Mouse (Mus musculus) liver, embryonic 12.5 days (tissue): ENCODE data around the gene Kif26b. TPM values are rescaled to one million over a fixed set of nuclear protein-coding genes. Genes with fewer than 3 reads are reported as not detected.

Experiments
- ATAC-seq: fragments of 200-750 bp; cut with Nextera tagmentation; 2 replicates; pipeline ENCODE4 v1.8.0; 2017; ENCODE audit warnings: moderate number of reproducible peaks, mild to moderate bottlenecking, moderate library complexity
- H3K27ac ChIP-seq: fragments of 300-500 bp; sonication (generic); 2 replicates; pipeline ENCODE4 v1.5.1; 2016; ENCODE audit warnings: mild to moderate bottlenecking
- H3K27me3 ChIP-seq: fragments of 300-500 bp; sonication (generic); replicated peaks from 2 replicates; pipeline ENCODE4 v1.6.1; 2016; ENCODE audit warnings: mild to moderate bottlenecking, moderate library complexity
- H3K36me3 ChIP-seq: fragments of 300-500 bp; sonication (generic); 2 replicates; pipeline ENCODE4 v1.6.1; 2016; ENCODE audit warnings: mild to moderate bottlenecking, moderate library complexity
- H3K4me1 ChIP-seq: fragments of 300-500 bp; sonication (generic); 2 replicates; pipeline ENCODE4 v1.6.1; 2016
- H3K4me2 ChIP-seq: fragments of 300-500 bp; sonication (generic); 2 replicates; pipeline ENCODE4 v1.6.1; 2016; ENCODE audit warnings: mild to moderate bottlenecking, moderate library complexity
- H3K4me3 ChIP-seq: fragments of 300-500 bp; sonication (generic); 2 replicates; pipeline ENCODE4 v1.5.1; 2016; ENCODE audit warnings: mild to moderate bottlenecking, moderate library complexity
- H3K9ac ChIP-seq: fragments of 300-500 bp; sonication (generic); 2 replicates; pipeline ENCODE4 v1.6.1; 2016; ENCODE audit warnings: mild to moderate bottlenecking, moderate library complexity
- H3K9me3 ChIP-seq: fragments of 300-500 bp; sonication (generic); replicated peaks from 2 replicates; pipeline ENCODE4 v1.6.1; 2016; ENCODE audit warnings: mild to moderate bottlenecking, moderate library complexity
- WGBS: fragments of 180-500 bp; shearing (Covaris S2); methylation state at CpG from one replicate; pipeline ENCODE4 v1.1.7; 2016; ENCODE audit not compliant: insufficient replicate concordance; 5-methylcytosine and 5-hydroxymethylcytosine counted together
- polyA plus RNA-seq: library from polyadenylated mRNA; unstranded; fragments of >200 nt; fragmentation: Nextera tagmentation; extraction: Ambion mirVana; gene quantifications from 2 replicates; pipeline ENCODE4 v1.2.1, GENCODE M21; 2016

Gene Kif26b
- polyA plus RNA-seq, 1 experiment from 2014 or later = 0.67 TPM

DNA sequence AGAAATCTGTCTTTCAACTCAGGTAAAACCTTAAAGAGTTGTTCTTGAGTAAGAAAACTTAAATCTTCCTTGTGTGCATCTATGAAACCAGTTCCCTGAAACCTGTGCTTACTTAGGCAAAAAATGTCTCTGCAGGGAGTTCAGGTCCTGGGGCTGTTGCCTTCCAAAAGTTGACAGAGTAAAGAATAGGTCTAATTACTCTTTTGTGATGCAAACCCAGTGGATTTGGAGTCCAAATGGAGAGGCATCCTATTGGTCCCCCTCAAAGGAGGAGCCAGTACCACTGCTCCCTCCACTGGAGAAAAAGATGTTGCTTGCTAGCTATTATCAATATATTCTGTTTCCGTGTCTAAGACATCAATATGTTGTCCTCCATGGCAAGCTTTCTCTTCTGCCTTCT is 321.6 kb downstream of the Kif26b start:
- Histone ChIP-seq H3K36me3 (no peaks in the 10 kb centered on the region), H3K9ac (no peak overlapping the region), H3K27me3 (no peaks in the 10 kb centered on the region), H3K27ac (no peak overlapping the region), H3K9me3 (no peaks in the 10 kb centered on the region), H3K4me1 (no peaks in the 10 kb centered on the region), H3K4me3 (no peak overlapping the region), H3K4me2 (no peak overlapping the region)
- no peak for ATAC-seq
- WGBS = 46% methylated on average over 1 of the region's 1 CpGs

DNA sequence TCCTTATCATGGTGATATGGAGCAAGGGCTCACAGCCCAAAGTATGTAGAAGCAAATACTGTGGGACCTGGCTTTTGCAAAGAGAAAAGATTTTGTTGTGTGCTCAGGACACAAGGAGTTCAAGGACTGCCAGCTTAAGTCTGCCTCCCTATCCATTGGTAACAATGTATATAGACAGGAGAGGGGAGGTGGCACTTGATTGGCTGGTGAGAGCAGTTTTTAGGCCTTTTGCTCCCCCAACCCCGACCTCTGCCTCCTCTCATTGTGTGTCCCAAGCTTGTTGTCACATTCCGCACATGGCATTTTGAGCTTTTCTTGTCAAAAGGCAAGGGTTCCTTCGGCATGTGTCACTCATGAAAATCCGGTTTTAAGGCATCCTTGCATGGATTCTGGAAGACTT is 326.0 kb downstream of the Kif26b start:
- Histone ChIP-seq H3K9me3 (no peaks in the 10 kb centered on the region), H3K27me3 (no peaks in the 10 kb centered on the region), H3K9ac (no peak overlapping the region), H3K4me1 (no peaks in the 10 kb centered on the region), H3K4me2 (no peak overlapping the region), H3K4me3 (no peak overlapping the region), H3K27ac (no peak overlapping the region), H3K36me3 (no peaks in the 10 kb centered on the region)
- WGBS = 77% methylated on average over 4 of the region's 4 CpGs
- ATAC-seq = no peak

- Histone ChIP-seq H3K27me3 (no peaks in the 10 kb centered on the region), H3K4me1 (no peaks in the 10 kb centered on the region), H3K4me2 (no peak overlapping the region), H3K9ac (no peak overlapping the region), H3K9me3 (no peaks in the 10 kb centered on the region), H3K4me3 (no peak overlapping the region), H3K27ac (no peak overlapping the region), H3K36me3 (no peaks in the 10 kb centered on the region)
- ATAC-seq = no peak
- 63% methylated on average over 6 of the region's 6 CpGs for WGBS
These were observed 327.0 kb downstream of the Kif26b start for GRCm38 (mm10) chr1:178855974-178856373.

DNA sequence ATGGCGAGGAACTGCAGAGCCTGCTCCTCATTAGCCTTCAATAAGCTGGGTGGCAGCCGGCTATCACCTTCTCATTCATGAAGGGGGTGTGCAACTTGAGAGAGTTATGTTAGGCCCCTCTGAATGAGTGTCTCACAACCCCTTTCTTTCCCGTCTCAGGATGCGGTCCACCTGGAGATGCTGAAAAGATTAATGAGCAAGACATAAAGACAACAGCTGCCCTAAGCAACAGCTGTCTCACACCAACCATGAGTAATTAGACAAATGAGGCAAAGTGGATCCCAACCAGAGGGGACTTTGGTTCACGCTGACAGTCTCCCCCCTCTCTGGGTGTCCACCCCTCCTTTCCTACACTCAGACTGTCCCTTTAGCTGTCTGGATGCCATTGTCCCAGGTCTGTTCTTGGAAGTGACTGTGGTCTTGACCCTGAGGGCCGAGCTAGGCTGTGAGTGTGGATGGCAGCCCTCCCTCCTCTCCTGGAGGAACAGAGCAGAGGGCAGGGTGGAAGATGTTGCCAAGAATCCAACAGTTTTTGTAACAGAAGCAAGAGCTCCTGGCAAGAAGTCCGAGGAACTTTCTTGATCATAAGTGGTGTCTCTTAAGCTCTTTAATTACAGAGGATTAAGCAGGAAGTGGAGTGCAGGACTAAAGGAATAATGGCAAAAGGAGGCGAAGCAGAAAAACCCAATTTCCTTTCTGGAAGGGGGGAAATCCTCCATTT is 331.9 kb downstream of the Kif26b start:
- H3K36me3 ChIP-seq = no peaks in the 10 kb centered on the region
- H3K27me3 ChIP-seq = no peaks in the 10 kb centered on the region; the same call in 1 of the 2 replicates
- WGBS = 60% methylated on average over 8 of the region's 8 CpGs
- H3K9ac ChIP-seq = no peak overlapping the region
- H3K9me3 ChIP-seq = no peaks in the 10 kb centered on the region
- H3K27ac ChIP-seq = no peak overlapping the region
- ATAC-seq = no peak
- no peaks in the 10 kb centered on the region for H3K4me1 ChIP-seq
- H3K4me2 ChIP-seq = no peak overlapping the region
- no peak overlapping the region for H3K4me3 ChIP-seq

DNA sequence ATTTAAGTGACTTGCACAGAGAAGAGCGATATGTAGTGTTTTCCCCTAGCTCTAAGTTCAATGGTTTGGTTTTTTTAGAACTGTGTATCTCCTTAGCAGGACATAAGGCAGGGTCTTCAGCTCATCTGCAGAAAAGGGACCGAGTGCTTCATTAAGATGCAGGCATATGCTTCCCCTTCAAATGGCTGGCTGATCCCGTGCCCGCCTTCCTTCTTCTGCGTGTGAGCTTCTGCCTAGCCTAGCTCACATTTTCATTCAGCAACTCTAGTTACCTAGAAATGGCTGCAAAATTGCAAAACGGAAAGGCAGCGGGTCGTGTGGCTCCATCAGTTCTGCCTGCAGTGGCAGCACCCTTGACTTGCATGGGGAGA is 332.5 kb downstream of the Kif26b start:
- no peak for ATAC-seq
- Histone ChIP-seq H3K4me2 (no peak overlapping the region), H3K27ac (no peak overlapping the region), H3K36me3 (no peaks in the 10 kb centered on the region), H3K9me3 (no peaks in the 10 kb centered on the region), H3K9ac (no peak overlapping the region), H3K4me3 (no peak overlapping the region), H3K4me1 (no peaks in the 10 kb centered on the region), H3K27me3 (no peaks in the 10 kb centered on the region; the same call in 1 of the 2 replicates)
- WGBS = 76% methylated on average over 8 of the region's 8 CpGs

- Histone ChIP-seq H3K27me3 (no peaks in the 10 kb centered on the region; the same call in 1 of the 2 replicates), H3K36me3 (no peaks in the 10 kb centered on the region), H3K4me2 (no peak overlapping the region), H3K27ac (no peak overlapping the region), H3K9me3 (no peaks in the 10 kb centered on the region), H3K4me1 (no peaks in the 10 kb centered on the region), H3K9ac (no peak overlapping the region), H3K4me3 (no peak overlapping the region)
- ATAC-seq = no peak
- WGBS = 76% methylated on average over 6 of the region's 6 CpGs
These were observed 334.8 kb downstream of the Kif26b start for GRCm38 (mm10) chr1:178863756-178864155.

- Histone ChIP-seq H3K36me3 (no peaks in the 10 kb centered on the region), H3K27ac (no peak overlapping the region), H3K4me3 (no peak overlapping the region), H3K4me2 (no peak overlapping the region), H3K4me1 (no peaks in the 10 kb centered on the region), H3K9ac (no peak overlapping the region), H3K9me3 (no peaks in the 10 kb centered on the region), H3K27me3 (no peaks in the 10 kb centered on the region; the same call in 1 of the 2 replicates)
- no peak for ATAC-seq
- 74% methylated on average over 4 of the region's 4 CpGs for WGBS
These were observed 335.4 kb downstream of the Kif26b start for GRCm38 (mm10) chr1:178864297-178864696.

- H3K27ac ChIP-seq = no peak overlapping the region
- no peak overlapping the region for H3K4me3 ChIP-seq
- ATAC-seq = no peak
- no peak overlapping the region for H3K4me2 ChIP-seq
- no peaks in the 10 kb centered on the region for H3K4me1 ChIP-seq
- WGBS = 29% methylated on average over 4 of the region's 4 CpGs
- no peak overlapping the region for H3K9ac ChIP-seq
- H3K36me3 ChIP-seq = no peaks in the 10 kb centered on the region
- no peaks in the 10 kb centered on the region; the same call in 1 of the 2 replicates for H3K27me3 ChIP-seq
- H3K9me3 ChIP-seq = no peaks in the 10 kb centered on the region
These were observed 337.8 kb downstream of the Kif26b start for GRCm38 (mm10) chr1:178866757-178867156.

GRCm38 (mm10) chr1:178871055-178871454 is 342.1 kb downstream of the Kif26b start:
- no peak for ATAC-seq
- no peak overlapping the region for H3K4me3 ChIP-seq
- H3K9me3 ChIP-seq = no peaks in the 10 kb centered on the region
- H3K27ac ChIP-seq = no peak overlapping the region
- H3K27me3 ChIP-seq = no peaks in the 10 kb centered on the region
- H3K4me2 ChIP-seq = no peak overlapping the region
- no peak overlapping the region for H3K9ac ChIP-seq
- WGBS = 70% methylated on average over 3 of the region's 3 CpGs
- no peaks in the 10 kb centered on the region for H3K36me3 ChIP-seq
- no peaks in the 10 kb centered on the region for H3K4me1 ChIP-seq

DNA sequence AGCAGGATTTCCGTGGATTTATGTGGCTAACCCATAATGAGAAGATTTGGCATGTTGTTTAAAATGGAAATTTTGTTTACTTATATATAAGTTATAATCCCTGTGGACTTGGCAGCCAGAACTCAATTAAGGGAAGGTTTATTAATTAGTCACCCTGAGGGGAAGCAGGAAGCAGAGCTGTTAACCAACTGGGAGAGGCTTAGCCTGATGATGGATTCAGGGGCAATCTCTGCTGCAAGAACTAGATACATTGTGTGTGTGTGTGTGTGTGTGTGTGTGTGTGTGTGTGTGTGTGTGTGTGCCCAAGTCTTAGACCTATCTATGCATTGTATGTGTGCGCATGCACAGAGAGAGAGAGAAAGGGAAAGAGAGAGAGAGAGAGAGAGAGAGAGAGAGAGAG is 348.0 kb downstream of the Kif26b start:
- no peak overlapping the region for H3K4me3 ChIP-seq
- whole genome bisulfite sequencing = 69% methylated on average over 2 of the region's 2 CpGs
- H3K9me3 ChIP-seq = no peaks in the 10 kb centered on the region
- no peak overlapping the region for H3K27ac ChIP-seq
- no peak overlapping the region for H3K4me2 ChIP-seq
- no peaks in the 10 kb centered on the region for H3K27me3 ChIP-seq
- H3K9ac ChIP-seq = no peak overlapping the region
- no peaks in the 10 kb centered on the region for H3K36me3 ChIP-seq
- H3K4me1 ChIP-seq = no peaks in the 10 kb centered on the region
- ATAC-seq = no peak

DNA sequence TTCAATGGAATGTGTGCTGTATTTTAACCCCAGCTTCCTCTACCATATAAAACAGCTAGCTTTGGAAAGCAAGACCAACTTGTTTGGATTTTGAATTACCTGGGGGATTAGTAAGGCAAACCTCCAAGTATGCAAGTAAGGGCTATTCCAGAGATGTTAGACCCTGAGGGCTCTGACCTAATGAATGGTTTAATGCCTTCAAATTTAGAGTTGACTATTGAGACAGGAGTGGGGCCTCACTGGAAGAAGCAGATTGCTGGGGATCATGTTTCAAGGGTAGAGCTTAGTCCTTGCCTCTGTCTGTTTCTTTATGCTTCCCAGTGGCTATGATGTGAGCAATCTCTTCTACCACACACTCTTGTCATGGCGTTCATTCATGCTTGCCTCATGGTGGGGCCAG is 349.8 kb downstream of the Kif26b start:
- Histone ChIP-seq H3K9ac (no peak overlapping the region), H3K9me3 (no peaks in the 10 kb centered on the region), H3K4me3 (no peak overlapping the region), H3K27me3 (no peaks in the 10 kb centered on the region), H3K27ac (no peak overlapping the region), H3K4me2 (no peak overlapping the region), H3K36me3 (no peaks in the 10 kb centered on the region), H3K4me1 (no peaks in the 10 kb centered on the region)
- 54% methylated on average over 1 of the region's 1 CpGs for WGBS
- ATAC-seq = no peak

GRCm38 (mm10) chr1:178880905-178881304 is 352.0 kb downstream of the Kif26b start:
- WGBS = 61% methylated on average over 7 of the region's 7 CpGs
- Histone ChIP-seq H3K4me1 (no peaks in the 10 kb centered on the region), H3K4me2 (no peak overlapping the region), H3K27me3 (no peaks in the 10 kb centered on the region), H3K36me3 (no peaks in the 10 kb centered on the region), H3K27ac (no peak overlapping the region), H3K9me3 (no peaks in the 10 kb centered on the region), H3K4me3 (no peak overlapping the region), H3K9ac (no peak overlapping the region)
- ATAC-seq = no peak

- no peak overlapping the region for H3K4me3 ChIP-seq
- no peak overlapping the region for H3K9ac ChIP-seq
- H3K27ac ChIP-seq = no peak overlapping the region
- no peaks in the 10 kb centered on the region for H3K36me3 ChIP-seq
- H3K4me1 ChIP-seq = no peaks in the 10 kb centered on the region
- H3K9me3 ChIP-seq = no peaks in the 10 kb centered on the region
- 66% methylated on average over 5 of the region's 5 CpGs for WGBS
- no peak for ATAC-seq
- H3K27me3 ChIP-seq = no peaks in the 10 kb centered on the region
- H3K4me2 ChIP-seq = no peak overlapping the region
These were observed 357.7 kb downstream of the Kif26b start for GRCm38 (mm10) chr1:178886671-178887070.
